Mouse (Mus musculus) layer of hippocampus, adult 11-12 months (tissue): ENCODE measurements around the gene Capn13.
"Not testable (repeated sequence)": the region's sequence is repeated elsewhere in the genome, so short reads cannot be mapped to it uniquely, and the experiment has no call there.

Experiments used
- DNase-seq: peaks from one replicate; pipeline ENCODE4 v3.0.0; 2022; ENCODE audit warnings: low spot score

Capn13 gene

GRCm38 (mm10) chr17:73343632-73344390, 56.9 kb downstream of the Capn13 start:
- DNase-seq = no peak

- DNase-seq = no peak
Measured at GRCm38 (mm10) chr17:73342673-73343072, 58.0 kb downstream of the Capn13 start.

- no peak for DNase-seq
Measured at GRCm38 (mm10) chr17:73329071-73329470, 71.6 kb downstream of the Capn13 start.

GRCm38 (mm10) chr17:73325314-73325713, 75.4 kb downstream of the Capn13 start:
- no peak for DNase-seq

- no peak for DNase-seq
Measured at GRCm38 (mm10) chr17:73324732-73325131, 75.9 kb downstream of the Capn13 start.

- no peak for DNase-seq
Measured at GRCm38 (mm10) chr17:73323981-73324380, 76.7 kb downstream of the Capn13 start.

GRCm38 (mm10) chr17:73314786-73315185, 85.9 kb downstream of the Capn13 start:
- DNase-seq = no peak

GRCm38 (mm10) chr17:73311491-73311890, 89.2 kb downstream of the Capn13 start:
- no peak for DNase-seq

GRCm38 (mm10) chr17:73308691-73309090, 92.0 kb downstream of the Capn13 start:
- no peak for DNase-seq

- no peak for DNase-seq
Measured at GRCm38 (mm10) chr17:73306626-73307025, 94.0 kb downstream of the Capn13 start.

- DNase-seq = peak; percentile 59
Measured at GRCm38 (mm10) chr17:73305622-73306021, 95.0 kb downstream of the Capn13 start.

- no peak for DNase-seq
Measured at GRCm38 (mm10) chr17:73304086-73304812, 96.4 kb downstream of the Capn13 start.

GRCm38 (mm10) chr17:73303676-73304075, 97.0 kb downstream of the Capn13 start:
- DNase-seq = no peak

GRCm38 (mm10) chr17:73303217-73303616, 97.4 kb downstream of the Capn13 start:
- peak; percentile 88 for DNase-seq

- DNase-seq = peak; percentile 77
Measured at GRCm38 (mm10) chr17:73302104-73302503, 98.6 kb downstream of the Capn13 start.

- peak; percentile 84 for DNase-seq
Measured at GRCm38 (mm10) chr17:73301258-73302050, 99.2 kb downstream of the Capn13 start.

GRCm38 (mm10) chr17:73300147-73300880, 100.4 kb downstream of the Capn13 start:
- no peak for DNase-seq

GRCm38 (mm10) chr17:73298981-73299380, 101.7 kb downstream of the Capn13 start:
- DNase-seq = no peak

- peak; percentile 74 for DNase-seq
Measured at GRCm38 (mm10) chr17:73296855-73297254, 103.8 kb downstream of the Capn13 start.

GRCm38 (mm10) chr17:73293237-73293636, 107.4 kb downstream of the Capn13 start:
- no peak for DNase-seq

GRCm38 (mm10) chr17:73284301-73284700, 116.4 kb downstream of the Capn13 start:
- no peak for DNase-seq

- not testable (repeated sequence) for DNase-seq
Measured at GRCm38 (mm10) chr17:73282702-73283101, 118.0 kb downstream of the Capn13 start.
